Comparison of ENCODE assay signal across 25 mouse cellular contexts in the genomic region with DNA sequence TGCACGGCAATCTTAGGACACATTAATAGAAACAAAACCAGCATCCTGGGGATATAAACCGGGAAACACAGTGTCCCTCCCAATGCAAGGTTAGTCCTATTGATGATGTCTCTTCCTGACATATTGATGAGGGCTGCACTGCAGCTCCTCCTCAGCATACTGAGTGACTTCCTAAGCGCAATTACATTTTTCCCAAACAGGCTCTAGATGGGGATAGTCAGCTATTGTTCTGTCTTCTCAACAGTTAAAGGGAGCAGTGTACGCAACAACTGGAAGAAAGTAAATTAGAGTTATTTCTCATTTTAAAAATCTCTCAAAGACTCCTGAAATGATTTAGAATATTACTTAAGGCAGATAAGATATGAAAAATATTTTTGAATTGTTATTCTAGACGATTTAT.
A peak's percentile ranks its signal among the peaks of the same experiment; 100 is the strongest.
DNase-seq lines count a peak whose midpoint lies in the region; ATAC-seq and TF ChIP-seq lines count a peak whose summit lies in the region.
"Had no signal": no experiment of that assay in that cellular context is flagged by ENCODE, and none has a peak within 500 bp of the region (broad histone marks: within the 10 kb centered on the region; RNA-seq: fewer than 3 reads in every experiment).

No protein-coding gene starts in this region.

- H3K27ac ChIP-seq in forebrain, postnatal 0 days (ENCODE audit: low read depth, low read length) = no peak overlapping the region
- H3K27ac ChIP-seq in forebrain, embryonic 10.5 days = no peak overlapping the region
- no peak overlapping the region for H3K27ac ChIP-seq in layer of hippocampus, adult 2 months
- H3K27ac ChIP-seq in neural tube, embryonic 13.5 days (replicated peaks) = no peak overlapping the region
- H3K27ac ChIP-seq in neural tube, embryonic 15.5 days (replicated peaks) = no peak overlapping the region
- H3K27ac ChIP-seq: heart, embryonic 13.5 days; intestine, embryonic 15.5 days; limb, embryonic 15.5 days; liver, embryonic 15.5 days; neural tube, embryonic 12.5 days had no signal

- no peak overlapping the region for H3K4me2 ChIP-seq in forebrain, postnatal 0 days (ENCODE audit: low read depth)
- H3K4me2 ChIP-seq in neural tube, embryonic 13.5 days = no peak overlapping the region
- H3K4me2 ChIP-seq in neural tube, embryonic 15.5 days = no peak overlapping the region
- H3K4me2 ChIP-seq: heart, embryonic 13.5 days; intestine, embryonic 15.5 days; limb, embryonic 15.5 days; liver, embryonic 15.5 days; neural tube, embryonic 12.5 days had no signal

- ATAC-seq in forebrain, postnatal 0 days = peak; percentile 55; the same call in 1 of the 2 replicates
- ATAC-seq in neural tube, embryonic 13.5 days (ENCODE audit: low read depth) = peak; percentile 63; the same call in 1 of the 2 replicates
- ATAC-seq in neural tube, embryonic 15.5 days (ENCODE audit: low FRiP score) = peak; percentile 69; the same call in 1 of the 2 replicates
- ATAC-seq: intestine, embryonic 15.5 days; lung, postnatal 0 days had no signal

- H3K4me3 ChIP-seq in forebrain, postnatal 0 days (ENCODE audit: low read depth, low read length) = no peak overlapping the region
- H3K4me3 ChIP-seq in forebrain, embryonic 10.5 days = no peak overlapping the region
- no peak overlapping the region for H3K4me3 ChIP-seq in layer of hippocampus, adult 2 months
- H3K4me3 ChIP-seq in neural tube, embryonic 13.5 days = no peak overlapping the region
- H3K4me3 ChIP-seq in neural tube, embryonic 15.5 days (replicated peaks) = no peak overlapping the region
- H3K4me3 ChIP-seq: heart, embryonic 13.5 days; intestine, embryonic 15.5 days; limb, embryonic 15.5 days; liver, embryonic 15.5 days; neural tube, embryonic 12.5 days had no signal

- DNase-seq in forebrain, postnatal 0 days = peak; percentile 45
- DNase-seq in forebrain, embryonic 10.5 days (ENCODE audit: extremely low spot score, low spot score) = no peak
- DNase-seq in layer of hippocampus, adult 2 months (ENCODE audit: low spot score in 2 of 2) = peak in 1 of 2 experiments; percentile 13
- DNase-seq in layer of hippocampus, adult 9-10 months (ENCODE audit: low spot score) = no peak
- no peak for DNase-seq in neural tube, embryonic 10.5 days (ENCODE audit: extremely low spot score, low spot score)
- no peak for DNase-seq in heart, postnatal 4 days
- DNase-seq: adrenal gland, adult 8-10 months; cerebellum, adult 11 months; cerebellum, postnatal 14 days; gastrocnemius, postnatal 14 days; heart, adult 18-20 months; kidney, adult 9 months; kidney, postnatal 4 days; layer of hippocampus, postnatal 36 days; right cerebral cortex, postnatal 25 days; thymus, adult 18-20 months; thymus, postnatal 4 days had no signal

- H3K9me3 ChIP-seq in forebrain, postnatal 0 days (ENCODE audit: low read length) = no peaks in the 10 kb centered on the region
- H3K9me3 ChIP-seq in forebrain, embryonic 10.5 days = no peaks in the 10 kb centered on the region
- H3K9me3 ChIP-seq in neural tube, embryonic 13.5 days = no peaks in the 10 kb centered on the region
- no peaks in the 10 kb centered on the region for H3K9me3 ChIP-seq in neural tube, embryonic 15.5 days (replicated peaks)
- H3K9me3 ChIP-seq: intestine, embryonic 15.5 days; limb, embryonic 15.5 days; liver, embryonic 15.5 days; neural tube, embryonic 12.5 days had no signal

- H3K4me1 ChIP-seq in forebrain, postnatal 0 days (ENCODE audit: insufficient read depth) = no peaks in the 10 kb centered on the region
- H3K4me1 ChIP-seq in forebrain, embryonic 10.5 days = no peaks in the 10 kb centered on the region
- no peaks in the 10 kb centered on the region for H3K4me1 ChIP-seq in neural tube, embryonic 13.5 days (replicated peaks)
- H3K4me1 ChIP-seq in neural tube, embryonic 15.5 days = no peaks in the 10 kb centered on the region
- H3K4me1 ChIP-seq: heart, embryonic 13.5 days; intestine, embryonic 15.5 days; limb, embryonic 15.5 days; liver, embryonic 15.5 days; neural tube, embryonic 12.5 days had no signal

- no peak overlapping the region for H3K9ac ChIP-seq in forebrain, postnatal 0 days
- H3K9ac ChIP-seq in neural tube, embryonic 13.5 days = no peak overlapping the region
- no peak overlapping the region for H3K9ac ChIP-seq in neural tube, embryonic 15.5 days (replicated peaks)
- H3K9ac ChIP-seq: heart, embryonic 13.5 days; intestine, embryonic 15.5 days; limb, embryonic 15.5 days; liver, embryonic 15.5 days; neural tube, embryonic 12.5 days had no signal

- 68% methylated on average over 5 of the region's 5 CpGs for WGBS in forebrain, postnatal 0 days
- 85% methylated on average over 5 of the region's 5 CpGs for WGBS in forebrain, embryonic 10.5 days
- 60% methylated on average over 5 of the region's 5 CpGs for WGBS in neural tube, embryonic 13.5 days
- 53% methylated on average over 5 of the region's 5 CpGs for WGBS in neural tube, embryonic 15.5 days

- no peaks in the 10 kb centered on the region for H3K27me3 ChIP-seq in forebrain, postnatal 0 days (ENCODE audit: insufficient read depth, low read length)
- no peaks in the 10 kb centered on the region for H3K27me3 ChIP-seq in forebrain, embryonic 10.5 days (ENCODE audit: poor library complexity, severe bottlenecking)
- H3K27me3 ChIP-seq in neural tube, embryonic 13.5 days = no peaks in the 10 kb centered on the region
- H3K27me3 ChIP-seq in neural tube, embryonic 15.5 days (replicated peaks) = no peaks in the 10 kb centered on the region
- H3K27me3 ChIP-seq: heart, embryonic 13.5 days; intestine, embryonic 15.5 days; limb, embryonic 15.5 days; liver, embryonic 15.5 days; neural tube, embryonic 12.5 days had no signal

- no peaks in the 10 kb centered on the region for H3K36me3 ChIP-seq in forebrain, postnatal 0 days (ENCODE audit: insufficient read depth)
- no peaks in the 10 kb centered on the region for H3K36me3 ChIP-seq in forebrain, embryonic 10.5 days (replicated peaks)
- H3K36me3 ChIP-seq in neural tube, embryonic 13.5 days = no peaks in the 10 kb centered on the region
- H3K36me3 ChIP-seq in neural tube, embryonic 15.5 days = no peaks in the 10 kb centered on the region
- H3K36me3 ChIP-seq: heart, embryonic 13.5 days; intestine, embryonic 15.5 days; limb, embryonic 15.5 days; liver, embryonic 15.5 days; neural tube, embryonic 12.5 days had no signal

- TF ChIP-seq CTCF in forebrain, postnatal 0 days (IDR thresholded peaks at IDR 0.05; ENCODE audit: low read depth) = peak; percentile 59
- peak; percentile 73 for TF ChIP-seq CTCF in layer of hippocampus, adult 2 months (conservative IDR thresholded peaks at IDR 0.05)
